Mouse (Mus musculus): Measurements from ENCODE around the gene Agl.

Agl gene

DNA sequence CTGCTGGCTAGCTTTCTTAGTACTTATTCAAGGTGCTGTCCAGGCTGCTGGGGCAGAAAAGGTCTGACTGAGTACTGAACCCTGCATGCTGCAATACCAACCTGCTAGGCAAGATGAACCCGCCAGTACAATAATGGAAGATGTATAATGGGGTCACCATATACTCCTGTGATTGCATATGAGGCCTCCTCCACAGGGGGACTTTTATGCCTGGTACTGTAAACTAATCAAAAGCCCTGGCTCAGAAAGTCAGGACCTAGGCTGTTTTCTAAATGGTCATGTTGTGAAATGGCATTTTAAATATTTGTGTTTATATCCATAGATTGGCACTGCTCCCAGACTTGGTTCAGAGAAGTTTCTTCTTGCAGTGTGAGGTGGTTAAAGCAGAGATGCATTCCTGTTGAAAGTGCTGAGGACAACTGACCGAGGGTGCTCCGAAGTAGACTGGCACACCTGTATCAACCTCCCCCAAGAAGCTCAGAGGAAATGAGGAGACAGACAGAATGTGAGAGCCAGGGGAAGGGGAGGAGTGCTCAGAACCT, 8.8 kb upstream of the Agl start:
- WGBS, result 87% methylated on average over 3 of the region's 3 CpGs

DNA sequence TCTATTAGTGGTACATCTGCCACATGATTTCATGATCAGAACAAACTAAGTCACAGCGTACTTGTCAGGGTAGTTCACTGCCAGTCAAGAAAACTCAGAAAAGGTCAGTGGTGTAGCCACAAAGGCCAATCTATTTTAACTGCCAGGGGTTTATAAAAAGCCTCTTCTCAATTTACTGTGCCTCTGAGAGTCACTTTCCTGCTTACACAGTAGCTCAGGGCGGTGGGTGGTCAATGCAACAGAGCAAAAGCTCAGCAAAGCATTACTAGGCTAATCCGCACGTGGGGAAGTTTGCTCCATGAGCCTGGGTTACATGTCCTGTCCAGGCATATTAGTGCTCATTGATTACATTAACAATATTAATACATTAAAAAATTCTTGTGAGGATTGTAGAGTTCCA, 8.0 kb upstream of the Agl start:
- WGBS, result 79% methylated on average over 4 of the region's 4 CpGs

DNA sequence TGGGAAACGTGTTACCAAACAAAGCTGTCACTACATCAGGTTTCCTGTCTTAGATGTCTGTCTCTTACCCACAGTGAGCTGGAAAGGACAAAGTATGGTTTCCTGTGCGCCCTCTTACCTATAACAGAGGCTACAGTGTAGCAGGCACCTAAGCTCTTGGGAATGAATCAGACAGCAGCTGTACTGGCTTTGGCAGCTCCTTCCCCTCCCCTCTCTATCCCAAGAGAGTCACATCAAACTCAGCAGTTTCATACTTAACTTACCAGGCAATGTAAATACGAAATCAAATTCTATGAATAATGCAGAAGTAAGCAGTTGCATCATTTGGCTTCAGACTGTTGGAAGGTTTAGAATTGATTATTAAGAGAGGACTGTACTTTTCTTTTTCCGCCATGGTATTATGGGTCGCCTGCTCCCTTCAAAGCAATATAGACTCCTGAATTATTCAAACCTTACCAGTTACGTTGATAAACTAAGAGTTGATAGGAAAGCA, 7.4 kb upstream of the Agl start:
- 76% methylated on average over 6 of the region's 6 CpGs for WGBS

DNA sequence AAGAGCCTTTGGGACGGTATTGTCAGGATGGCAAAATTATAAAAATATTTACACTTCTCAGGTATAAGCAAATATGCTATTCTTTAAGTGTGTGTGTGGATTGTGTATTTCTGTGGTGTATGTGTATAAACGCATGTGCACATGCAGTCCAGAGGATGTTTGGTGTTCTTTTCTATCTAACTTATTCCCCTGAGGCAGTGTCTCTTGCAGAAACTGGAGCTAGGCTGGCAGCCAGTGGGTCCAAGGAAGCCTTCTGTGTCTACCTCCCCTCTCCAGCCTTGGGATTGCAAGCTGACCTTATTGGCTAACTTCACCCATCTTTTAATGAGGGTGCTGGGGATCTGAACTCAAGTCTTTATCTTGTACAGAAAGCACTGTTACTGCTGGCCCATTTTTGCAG, 5.0 kb upstream of the Agl start:
- 89% methylated on average over 2 of the region's 2 CpGs for WGBS

DNA sequence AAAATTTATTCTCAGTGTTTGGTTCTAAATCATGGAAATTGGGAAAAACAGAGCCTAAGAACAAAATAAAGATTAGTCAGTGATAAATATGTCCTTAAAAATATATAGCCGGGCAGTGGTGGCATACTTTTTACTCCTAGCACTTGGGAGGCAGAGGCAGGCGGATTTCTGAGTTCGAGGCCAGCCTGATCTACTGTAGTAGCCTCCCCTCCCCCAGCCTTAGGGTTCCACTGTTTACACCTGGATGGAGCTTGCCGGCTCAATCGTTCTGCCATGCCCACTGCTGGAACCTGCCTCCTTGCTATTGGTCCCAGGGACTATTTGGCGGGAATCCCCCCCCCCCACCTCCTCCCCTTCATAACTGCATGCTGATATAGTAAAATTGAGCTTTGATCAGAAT, 2.4 kb upstream of the Agl start:
- 89% methylated on average over 6 of the region's 6 CpGs for WGBS

DNA sequence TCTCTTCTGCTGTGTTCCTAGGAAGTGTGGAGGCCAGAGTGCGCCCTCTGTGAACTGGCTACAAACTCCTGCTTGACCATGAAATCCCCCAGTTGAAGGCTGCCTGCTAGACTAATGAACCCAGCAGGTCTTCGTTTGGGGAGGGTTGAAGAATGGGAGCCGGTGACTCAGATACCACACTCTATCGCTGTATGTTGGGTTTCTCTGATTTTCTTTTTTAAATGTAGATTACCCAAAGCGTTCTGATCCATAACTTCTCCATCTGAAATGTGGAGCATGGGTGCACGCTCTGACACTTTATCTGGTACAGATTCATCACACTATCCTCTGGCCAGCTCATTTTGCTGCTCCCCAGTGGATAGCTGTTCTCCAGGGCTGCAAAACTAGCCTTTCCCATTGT, 1.3 kb upstream of the Agl start:
- 94% methylated on average over 6 of the region's 6 CpGs for WGBS

DNA sequence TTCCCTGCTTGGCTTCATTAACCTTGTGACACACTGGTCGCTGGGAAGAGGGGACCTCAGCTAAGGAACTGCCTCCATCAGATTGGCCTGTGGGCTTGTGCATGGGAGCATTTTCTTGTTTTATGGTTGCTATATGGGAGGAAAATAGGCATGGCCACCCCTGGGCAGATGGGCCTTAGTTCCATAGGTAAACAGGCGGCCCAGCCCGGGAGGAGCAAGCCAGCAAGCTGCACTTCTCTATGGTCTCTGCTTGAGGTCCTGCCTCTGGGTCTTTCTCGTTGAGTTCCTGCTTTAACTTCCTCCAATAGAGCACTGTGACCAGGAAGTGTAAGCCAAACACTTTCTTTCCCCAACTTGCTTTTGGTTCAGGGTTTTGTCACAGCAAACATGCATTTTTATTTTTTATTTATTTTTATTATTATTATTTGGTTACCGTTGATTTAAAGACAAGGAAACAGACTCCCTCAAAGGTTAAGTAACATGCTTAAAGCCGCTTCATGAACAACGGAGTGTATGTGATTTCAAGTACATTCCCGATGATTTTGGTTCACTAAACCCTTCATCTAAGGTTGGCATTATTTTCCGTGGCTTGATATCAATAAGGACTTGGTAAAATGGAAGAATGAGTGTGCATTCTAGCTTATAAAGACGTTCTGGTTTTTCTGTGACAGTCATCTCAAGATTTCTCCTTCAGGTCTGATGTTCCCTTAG, 696 bp upstream of the Agl start:
- 65% methylated on average over 10 of the region's 10 CpGs for WGBS

DNA sequence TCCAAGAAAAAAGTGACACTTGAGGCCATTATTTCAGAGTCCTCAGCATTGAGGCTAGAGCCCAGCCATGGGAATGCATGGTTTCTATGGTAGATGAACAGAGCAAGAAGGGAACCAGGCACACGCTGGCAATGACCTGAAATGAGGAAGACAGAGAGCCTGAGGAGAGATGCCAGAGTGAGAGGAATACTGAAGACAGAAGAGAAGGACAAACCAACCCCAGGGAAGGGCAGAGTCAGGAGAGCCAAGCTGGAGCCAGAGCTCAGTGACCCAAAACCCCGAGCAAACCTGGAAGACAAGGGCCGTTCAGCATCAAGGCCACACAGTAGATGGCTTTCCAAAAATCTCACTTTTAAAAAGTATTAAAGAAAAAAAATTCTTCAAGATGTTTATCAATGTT, 2.1 kb downstream of the Agl start:
- WGBS, result 82% methylated on average over 3 of the region's 3 CpGs

DNA sequence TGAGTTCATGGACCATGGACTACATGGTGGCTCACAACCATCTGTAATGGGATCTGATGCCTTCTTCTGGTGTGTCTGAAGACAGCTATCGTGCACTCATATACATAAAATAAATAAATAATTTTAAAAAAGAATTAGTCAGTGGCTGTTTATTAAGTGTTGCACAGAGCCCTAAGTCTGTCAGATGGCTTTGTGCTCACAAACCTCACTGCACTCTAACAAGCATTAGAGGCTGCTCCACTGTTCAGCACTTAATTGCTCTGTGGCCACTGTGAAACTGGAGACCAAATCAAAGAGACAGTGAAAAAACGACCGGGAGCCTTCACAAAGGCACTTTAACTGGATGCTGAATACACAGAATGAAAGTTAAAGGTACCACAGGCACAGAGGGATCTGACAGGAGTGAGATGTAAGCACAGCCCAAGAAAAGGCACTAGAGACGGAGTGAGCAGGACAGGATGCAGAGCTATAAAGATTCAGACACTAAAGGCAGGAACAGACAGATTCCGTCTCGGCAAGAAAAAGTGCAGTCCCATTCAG, 3.1 kb downstream of the Agl start:
- 56% methylated on average over 6 of the region's 6 CpGs for WGBS

DNA sequence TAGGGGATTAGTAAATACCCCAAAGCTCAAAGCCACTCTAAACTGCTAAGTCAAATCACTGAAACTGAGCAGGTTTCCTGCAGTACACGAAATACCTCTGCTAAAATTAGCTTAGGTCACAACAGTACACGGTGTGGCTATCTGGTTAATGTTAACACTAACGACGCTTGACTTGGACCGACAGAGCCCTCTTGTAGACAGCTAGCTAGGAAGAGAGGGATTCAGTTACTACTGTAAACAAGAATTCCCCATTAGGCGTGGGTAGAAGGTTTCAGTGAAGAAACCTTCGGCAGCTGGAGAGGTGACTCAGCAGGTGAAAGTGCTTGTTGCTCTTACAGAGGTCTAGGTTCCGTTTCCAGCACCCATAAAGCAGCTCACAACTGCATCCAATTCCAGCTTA, 6.2 kb downstream of the Agl start:
- 87% methylated on average over 8 of the region's 8 CpGs for WGBS

DNA sequence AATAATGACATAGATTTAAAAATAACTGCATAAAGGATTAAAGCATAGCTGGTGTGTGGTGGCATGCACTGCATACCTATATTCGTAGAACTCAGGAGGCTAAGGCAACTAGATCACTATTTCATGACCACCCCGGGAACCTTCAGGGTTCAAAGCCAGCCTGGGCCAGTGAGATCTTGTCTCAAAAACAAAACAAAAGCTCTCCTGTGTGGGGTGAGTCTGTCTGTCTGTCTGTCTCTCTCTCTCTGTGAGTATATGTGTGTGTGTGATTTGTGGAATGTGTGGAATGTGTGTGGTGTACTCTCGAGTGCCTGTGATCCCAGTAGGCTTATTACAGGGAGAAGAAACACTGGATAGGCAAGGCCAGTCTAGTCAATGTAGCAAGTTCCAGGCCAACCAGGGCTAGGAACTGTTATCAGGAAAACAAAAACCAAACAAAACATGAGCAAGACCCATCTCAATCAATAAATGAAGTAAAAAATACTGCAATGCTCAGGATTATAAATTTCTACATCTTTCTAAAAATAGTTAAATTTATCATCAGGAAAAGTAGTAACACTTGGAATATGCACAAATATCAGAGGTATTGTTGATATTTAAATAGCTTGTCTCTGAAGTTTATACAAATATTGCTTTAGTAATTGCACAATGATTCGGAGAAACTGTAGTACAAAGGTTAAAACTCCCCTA, 9.0 kb downstream of the Agl start:
- 80% methylated on average over 4 of the region's 4 CpGs for WGBS

DNA sequence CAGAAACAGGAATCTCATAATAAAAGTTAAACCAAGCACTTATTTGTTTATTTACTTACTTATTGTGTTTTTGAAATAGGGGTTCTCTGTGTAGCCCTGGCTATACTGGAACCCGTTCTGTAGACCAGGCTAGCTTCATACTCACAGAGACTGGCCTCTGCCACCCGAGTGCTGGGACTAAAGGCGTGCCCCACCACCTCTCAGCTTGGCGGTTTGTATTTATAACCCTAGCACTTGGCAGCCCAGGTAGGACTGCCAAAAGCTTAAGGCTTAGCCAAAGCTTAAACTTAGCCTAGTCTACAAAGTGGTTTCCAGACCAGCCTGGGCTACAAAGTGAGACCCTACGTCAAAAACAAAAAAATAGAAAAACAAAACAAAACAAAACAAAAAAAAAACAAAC, 19.1 kb downstream of the Agl start:
- 95% methylated on average over 5 of the region's 5 CpGs for whole genome bisulfite sequencing

DNA sequence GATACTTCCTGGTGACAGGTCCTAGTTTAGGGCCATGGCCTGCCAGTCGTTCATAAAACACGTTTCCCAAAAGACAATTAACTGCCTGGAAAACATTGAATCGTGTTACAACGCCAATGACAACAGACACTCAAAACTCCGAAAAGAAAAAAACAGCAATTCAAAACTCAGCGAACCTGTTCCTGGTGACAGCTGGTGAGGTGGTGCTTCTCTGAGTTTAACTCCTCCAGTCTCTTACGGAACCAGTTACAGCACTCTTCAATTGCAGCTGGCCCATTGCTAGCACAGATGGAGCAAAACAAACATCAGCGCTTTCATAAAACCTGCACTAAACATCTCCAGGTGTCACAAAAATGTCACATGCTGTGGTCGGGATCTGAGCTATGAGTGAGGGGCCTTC, 21.4 kb downstream of the Agl start:
- 84% methylated on average over 9 of the region's 9 CpGs for WGBS

DNA sequence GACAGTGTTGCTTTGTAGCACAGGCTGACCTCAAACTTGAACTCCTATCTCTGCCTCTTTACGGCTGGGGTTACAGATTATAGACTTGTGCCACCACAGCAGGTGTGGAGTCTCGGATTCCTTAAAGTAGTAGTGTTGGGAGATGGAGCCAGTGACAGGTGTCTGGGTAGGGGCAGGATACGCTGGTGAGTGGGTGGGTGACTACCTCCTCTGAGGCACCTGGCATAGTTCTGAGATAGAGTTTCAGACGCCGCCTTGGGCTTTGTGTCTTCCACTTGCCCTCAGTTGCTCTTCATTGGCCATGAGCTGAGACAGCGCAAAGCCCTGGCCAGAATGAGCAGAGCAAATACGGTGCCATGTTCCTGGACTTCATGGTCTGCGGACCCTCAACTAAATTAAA, 22.1 kb downstream of the Agl start:
- WGBS, result 95% methylated on average over 8 of the region's 8 CpGs

DNA sequence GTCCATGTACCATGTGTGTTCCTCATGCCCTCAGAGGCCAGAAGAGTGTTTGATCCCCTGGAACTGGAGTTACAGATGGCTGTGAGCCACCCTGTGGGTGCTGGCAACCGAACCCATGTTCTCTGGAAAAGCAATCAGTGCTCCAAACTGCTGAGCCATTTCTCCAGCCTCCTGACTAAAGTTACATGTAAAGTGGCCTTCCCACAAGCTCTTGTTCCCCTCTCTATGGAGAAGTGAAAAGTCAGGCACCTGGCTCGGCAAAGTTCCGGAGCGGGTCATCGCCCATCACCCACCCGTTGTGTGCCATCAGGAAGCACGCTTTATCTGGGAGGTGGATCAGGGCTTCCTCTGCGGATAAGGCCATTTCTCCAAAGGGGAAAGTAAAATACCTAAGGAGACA, 23.2 kb downstream of the Agl start:
- WGBS, result 89% methylated on average over 8 of the region's 8 CpGs

DNA sequence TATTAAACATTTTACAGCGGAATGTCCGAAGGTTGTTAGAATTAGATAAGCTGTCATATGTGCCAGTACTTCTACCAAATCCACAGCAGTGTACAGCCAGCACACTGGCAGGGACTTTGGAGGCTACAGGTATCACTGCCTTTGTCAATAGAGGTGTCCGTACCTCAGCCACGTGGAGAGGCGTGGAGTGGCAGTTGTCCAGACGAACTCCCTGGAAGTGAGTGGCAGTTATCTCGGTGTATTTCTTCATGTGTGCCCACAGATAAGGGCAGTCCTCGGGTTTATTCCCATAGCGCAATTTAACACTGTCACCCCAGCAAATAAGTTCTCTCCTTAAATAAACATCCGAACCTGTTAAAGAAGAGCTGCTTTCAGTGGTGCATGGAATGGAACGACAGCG, 23.7 kb downstream of the Agl start:
- WGBS, result 94% methylated on average over 12 of the region's 12 CpGs

DNA sequence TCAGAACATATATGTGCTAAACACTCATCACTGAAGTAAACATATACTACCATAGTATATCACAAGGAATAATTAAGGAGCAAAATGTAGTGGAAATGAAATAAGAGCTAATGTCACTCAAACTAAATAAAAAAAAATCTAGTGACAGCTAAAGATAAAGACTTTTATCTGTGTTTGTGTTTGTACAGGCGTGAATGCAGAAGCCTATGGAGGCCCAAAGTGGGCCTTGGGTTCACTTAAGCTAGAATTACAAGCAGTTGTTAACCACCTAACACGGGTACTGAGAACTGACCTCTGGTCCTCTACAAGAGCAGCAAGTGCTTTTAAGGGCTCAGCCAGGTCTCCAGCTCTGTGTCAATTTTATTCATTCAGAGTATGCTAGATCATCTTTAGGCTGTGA, 31.0 kb downstream of the Agl start:
- WGBS, result 94% methylated on average over 2 of the region's 2 CpGs

DNA sequence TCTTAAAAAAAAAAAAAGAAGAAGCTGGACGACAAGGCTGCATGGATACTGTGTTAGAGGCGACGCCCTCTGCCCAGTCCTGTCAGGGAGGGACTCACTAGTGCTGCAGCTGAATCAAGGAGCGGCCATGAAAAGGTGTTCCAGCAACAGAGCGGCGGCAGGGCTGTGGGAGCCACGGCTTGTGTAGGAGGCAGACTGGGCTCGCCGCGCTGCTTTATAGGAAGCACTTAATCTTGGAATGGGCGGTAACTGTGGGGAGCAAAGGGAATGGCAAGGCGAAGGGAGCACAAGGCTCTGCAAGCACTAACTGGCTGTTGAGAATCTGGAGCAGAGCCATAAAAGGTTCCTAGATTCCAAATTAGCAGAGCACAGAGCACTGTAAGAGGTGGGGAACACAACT, 34.1 kb downstream of the Agl start:
- 86% methylated on average over 12 of the region's 12 CpGs for WGBS

DNA sequence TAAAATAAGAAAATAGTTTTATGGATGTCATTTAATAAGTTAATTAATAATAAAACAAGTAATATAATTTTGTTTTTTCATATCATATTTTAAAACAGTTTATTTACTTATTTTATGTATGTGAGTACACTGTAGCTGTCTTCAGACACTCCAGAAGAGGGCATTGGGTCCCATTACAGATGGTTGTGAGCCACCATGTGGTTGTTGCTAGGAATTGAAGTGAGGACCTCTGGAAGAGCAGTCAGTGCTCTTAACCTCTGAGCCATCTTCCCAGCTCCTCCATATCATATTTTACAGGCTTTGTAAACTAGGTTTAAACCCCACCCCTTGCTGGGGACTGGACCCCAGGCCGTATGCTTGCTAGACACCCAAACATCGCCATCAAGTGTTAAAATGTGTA, 36.4 kb downstream of the Agl start:
- WGBS, result 94% methylated on average over 2 of the region's 2 CpGs

DNA sequence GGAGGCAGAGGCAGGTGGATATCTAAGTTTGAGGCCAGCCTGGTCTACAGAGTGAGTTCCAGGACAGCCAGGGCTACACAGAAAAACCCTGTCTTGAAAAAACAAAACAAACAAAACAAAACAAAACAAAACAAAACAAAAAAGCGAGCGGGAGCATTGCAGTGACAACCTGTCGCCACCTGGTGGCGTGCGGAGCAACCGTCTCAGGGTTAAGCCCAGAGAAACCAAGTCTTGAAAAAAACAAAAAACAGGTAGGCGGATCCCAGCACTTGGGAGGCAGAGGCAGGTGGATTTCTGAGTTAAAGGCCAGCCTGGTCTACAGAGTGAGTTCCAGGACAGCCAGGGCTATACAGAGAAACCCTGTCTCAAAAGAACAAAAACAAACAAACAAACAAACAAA, 41.0 kb downstream of the Agl start:
- WGBS, result 91% methylated on average over 7 of the region's 7 CpGs

DNA sequence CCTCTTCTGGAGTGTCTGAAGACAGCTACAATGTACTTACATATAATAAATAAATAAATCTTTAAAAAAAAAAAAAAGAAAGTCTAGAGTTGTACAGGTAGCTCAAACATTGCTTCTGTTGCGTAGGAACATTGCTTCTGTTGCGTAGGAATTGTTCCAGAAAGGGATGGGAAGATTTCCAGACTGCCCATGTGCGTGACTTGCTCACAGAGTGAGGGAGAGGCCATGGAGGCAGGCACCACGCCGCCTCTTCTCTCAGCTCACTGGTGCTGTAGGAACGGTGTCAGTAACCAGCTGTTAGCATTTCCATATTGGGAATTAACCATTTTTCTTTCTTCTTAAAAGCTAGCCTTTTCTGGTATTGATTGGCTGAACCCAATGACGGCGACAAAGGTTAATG, 55.1 kb downstream of the Agl start:
- WGBS, result 82% methylated on average over 8 of the region's 8 CpGs

DNA sequence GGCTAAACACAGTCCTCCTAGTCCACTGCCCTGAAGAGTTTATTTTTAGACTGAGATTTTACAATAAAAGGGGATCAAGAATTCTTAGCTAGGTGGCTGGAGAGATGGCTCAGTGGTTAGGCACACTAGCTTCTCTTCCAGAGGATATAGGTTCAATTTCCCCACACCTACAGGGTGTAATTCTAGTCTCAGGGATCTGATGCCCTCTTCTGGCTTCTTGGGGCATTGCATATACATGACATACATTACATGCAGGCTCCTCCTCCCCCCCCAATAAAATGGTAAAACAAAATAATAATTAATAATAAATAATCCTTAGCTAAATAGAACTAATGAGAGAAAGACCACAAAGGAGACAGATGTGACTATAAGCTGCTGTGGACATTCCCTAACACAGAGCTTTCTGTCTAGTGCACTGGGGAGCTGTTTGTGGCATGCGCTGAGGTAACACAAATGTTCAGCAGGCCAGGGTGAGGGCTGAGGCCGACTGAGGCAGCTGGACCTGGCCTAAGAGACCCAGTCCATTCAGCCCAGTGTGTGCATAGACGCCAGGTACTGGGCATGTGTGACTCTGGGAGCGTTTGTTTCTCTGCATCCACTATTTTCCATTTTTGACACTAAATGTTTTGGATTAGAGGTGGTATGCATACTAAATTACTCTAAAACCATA, 56.6 kb downstream of the Agl start:
- 87% methylated on average over 4 of the region's 4 CpGs for WGBS

Data from cerebral cortex, adult 2 months (tissue).